Comparison of ENCODE assay signal across 15 mouse cellular contexts in the genomic region with DNA sequence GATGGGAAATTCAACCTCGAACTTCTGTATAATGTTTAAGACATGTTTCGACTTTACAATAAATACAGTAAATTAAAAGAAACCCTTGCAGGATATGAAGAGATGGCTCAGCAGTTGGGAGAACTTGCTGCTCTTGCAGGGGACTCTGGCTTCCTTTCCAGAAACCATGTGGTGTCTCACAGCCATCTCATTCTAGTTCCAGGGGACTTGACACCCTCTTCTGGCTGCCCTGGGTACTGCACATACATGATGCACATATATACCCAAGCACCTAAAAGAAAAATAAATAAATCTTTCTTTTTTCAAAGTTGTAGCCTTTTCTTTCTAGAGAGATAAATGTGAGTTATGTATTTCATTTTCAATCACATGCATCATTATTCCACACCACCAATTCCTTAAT.
DNase-seq lines count a peak whose midpoint lies in the region; ATAC-seq and TF ChIP-seq lines count a peak whose summit lies in the region.
"Had no signal": no experiment of that assay in that cellular context is flagged by ENCODE, and none has a peak within 500 bp of the region (broad histone marks: within the 10 kb centered on the region; RNA-seq: fewer than 3 reads in every experiment).

No protein-coding gene starts in this region.

- H3K27me3 ChIP-seq in hindbrain, embryonic 10.5 days (ENCODE audit: insufficient read depth, poor library complexity, severe bottlenecking), result no peaks in the 10 kb centered on the region
- H3K27me3 ChIP-seq in hindbrain, embryonic 14.5 days (ENCODE audit: control insufficient read depth, insufficient read depth, low read length), result no peaks in the 10 kb centered on the region
- no peaks in the 10 kb centered on the region for H3K27me3 ChIP-seq in liver, postnatal 0 days (ENCODE audit: insufficient read depth, low read length)
- no peaks in the 10 kb centered on the region for H3K27me3 ChIP-seq in liver, embryonic 11.5 days (replicated peaks; ENCODE audit: control insufficient read depth, insufficient read depth, low read length)
- H3K27me3 ChIP-seq in E14TG2a.4 (ENCODE audit: insufficient read depth, low read length), result no peaks in the 10 kb centered on the region
- H3K27me3 ChIP-seq: heart, embryonic 13.5 days; hindbrain, embryonic 12.5 days; megakaryocyte, embryonic 14.5 days; neural tube, embryonic 12.5 days had no signal

- H3K36me3 ChIP-seq in hindbrain, embryonic 10.5 days, result no peaks in the 10 kb centered on the region
- H3K36me3 ChIP-seq in hindbrain, embryonic 14.5 days (replicated peaks; ENCODE audit: control insufficient read depth, insufficient read depth), result no peaks in the 10 kb centered on the region
- H3K36me3 ChIP-seq in liver, postnatal 0 days (replicated peaks; ENCODE audit: insufficient read depth, low read length), result no peaks in the 10 kb centered on the region
- no peaks in the 10 kb centered on the region for H3K36me3 ChIP-seq in liver, embryonic 11.5 days (ENCODE audit: control insufficient read depth, insufficient read depth, low read length)
- no peaks in the 10 kb centered on the region for H3K36me3 ChIP-seq in E14TG2a.4 (ENCODE audit: insufficient read depth, low read length)
- H3K36me3 ChIP-seq: G1E; heart, embryonic 13.5 days; hindbrain, embryonic 12.5 days; neural tube, embryonic 12.5 days had no signal

- peak; percentile 12 for DNase-seq in hindbrain, embryonic 10.5 days (ENCODE audit: low spot score)
- DNase-seq in hindbrain, embryonic 14.5 days (ENCODE audit: low spot score), result no peak
- DNase-seq in liver, postnatal 0 days, result peak; percentile 14
- no peak for DNase-seq in liver, embryonic 11.5 days (ENCODE audit: low spot score)
- DNase-seq in R1 (ENCODE audit: low read depth, low spot score), result peak; percentile 57
- no peak for DNase-seq in urinary bladder, postnatal 25 days (ENCODE audit: low spot score)
- DNase-seq: gastrocnemius, adult 2 months; right cerebral cortex, adult 18-20 months; thymus, postnatal 36 days had no signal

- TF ChIP-seq CTCF in liver, postnatal 0 days (IDR thresholded peaks at IDR 0.05; ENCODE audit: low read depth), result peak; percentile 26
- TF ChIP-seq CTCF in E14TG2a.4 (conservative IDR thresholded peaks at IDR 0.05; ENCODE audit: low read length), result peak; percentile 49

- ATAC-seq in hindbrain, embryonic 14.5 days (ENCODE audit: low FRiP score), result no peak
- ATAC-seq in liver, postnatal 0 days, result no peak
- ATAC-seq in liver, embryonic 11.5 days (replicated peaks; ENCODE audit: low FRiP score), result no peak

- no peak for TF ChIP-seq EP300 in liver, postnatal 0 days (IDR thresholded peaks at IDR 0.05; ENCODE audit: low read depth)

- no peak overlapping the region for H3K27ac ChIP-seq in hindbrain, embryonic 10.5 days
- no peak overlapping the region for H3K27ac ChIP-seq in hindbrain, embryonic 14.5 days
- H3K27ac ChIP-seq in liver, postnatal 0 days (ENCODE audit: low read depth), result no peak overlapping the region
- H3K27ac ChIP-seq in liver, embryonic 11.5 days (ENCODE audit: low read depth, low read length), result no peak overlapping the region
- H3K27ac ChIP-seq: gastrocnemius, adult 2 months; heart, embryonic 13.5 days; hindbrain, embryonic 12.5 days; neural tube, embryonic 12.5 days had no signal

- no peak overlapping the region for H3K4me2 ChIP-seq in hindbrain, embryonic 14.5 days (replicated peaks)
- H3K4me2 ChIP-seq in liver, postnatal 0 days (ENCODE audit: low read depth, low read length), result no peak overlapping the region
- H3K4me2 ChIP-seq in liver, embryonic 11.5 days, result no peak overlapping the region
- H3K4me2 ChIP-seq: heart, embryonic 13.5 days; hindbrain, embryonic 12.5 days; neural tube, embryonic 12.5 days had no signal

- 0 out of 2 replicates have a peak, but pooled peaks cover 4% of the 10 kb centered on the region for H3K4me1 ChIP-seq in hindbrain, embryonic 10.5 days (replicated peaks)
- H3K4me1 ChIP-seq in hindbrain, embryonic 14.5 days (replicated peaks; ENCODE audit: control insufficient read depth, insufficient read depth, low read length), result no peaks in the 10 kb centered on the region
- no peaks in the 10 kb centered on the region for H3K4me1 ChIP-seq in liver, postnatal 0 days (ENCODE audit: insufficient read depth)
- no peaks in the 10 kb centered on the region for H3K4me1 ChIP-seq in liver, embryonic 11.5 days (replicated peaks; ENCODE audit: control insufficient read depth, insufficient read depth, low read length)
- no peaks in the 10 kb centered on the region for H3K4me1 ChIP-seq in E14TG2a.4 (replicated peaks; ENCODE audit: low read depth, low read length)
- H3K4me1 ChIP-seq: heart, embryonic 13.5 days; hindbrain, embryonic 12.5 days; megakaryocyte, embryonic 14.5 days; neural tube, embryonic 12.5 days had no signal

- WGBS in hindbrain, embryonic 10.5 days, result 92% methylated on average over 2 of the region's 2 CpGs
- 98% methylated on average over 2 of the region's 2 CpGs for WGBS in hindbrain, embryonic 14.5 days
- WGBS in liver, postnatal 0 days (ENCODE audit: insufficient replicate concordance), result 86% methylated on average over 2 of the region's 2 CpGs
- WGBS in liver, embryonic 11.5 days, result 86% methylated on average over 2 of the region's 2 CpGs

- H3K4me3 ChIP-seq in hindbrain, embryonic 10.5 days, result no peak overlapping the region
- H3K4me3 ChIP-seq in hindbrain, embryonic 14.5 days (replicated peaks; ENCODE audit: low read length), result no peak overlapping the region
- H3K4me3 ChIP-seq in liver, postnatal 0 days (ENCODE audit: low read depth, low read length), result no peak overlapping the region
- no peak overlapping the region for H3K4me3 ChIP-seq in liver, embryonic 11.5 days (ENCODE audit: low read depth, low read length)
- no peak overlapping the region for H3K4me3 ChIP-seq in E14TG2a.4 (replicated peaks; ENCODE audit: low read length)
- H3K4me3 ChIP-seq: gastrocnemius, adult 2 months; heart, embryonic 13.5 days; hindbrain, embryonic 12.5 days; megakaryocyte, embryonic 14.5 days; neural tube, embryonic 12.5 days had no signal

- H3K9ac ChIP-seq in hindbrain, embryonic 14.5 days, result no peak overlapping the region
- no peak overlapping the region for H3K9ac ChIP-seq in liver, postnatal 0 days (replicated peaks)
- no peak overlapping the region for H3K9ac ChIP-seq in liver, embryonic 11.5 days (ENCODE audit: low read depth, low read length)
- H3K9ac ChIP-seq: heart, embryonic 13.5 days; hindbrain, embryonic 12.5 days; neural tube, embryonic 12.5 days had no signal

- no peaks in the 10 kb centered on the region for H3K9me3 ChIP-seq in hindbrain, embryonic 10.5 days
- no peaks in the 10 kb centered on the region for H3K9me3 ChIP-seq in hindbrain, embryonic 14.5 days (ENCODE audit: control insufficient read depth, low read length)
- no peaks in the 10 kb centered on the region for H3K9me3 ChIP-seq in liver, postnatal 0 days (ENCODE audit: low read length)
- H3K9me3 ChIP-seq in liver, embryonic 11.5 days (ENCODE audit: control insufficient read depth, low read length), result no peaks in the 10 kb centered on the region
- no peaks in the 10 kb centered on the region for H3K9me3 ChIP-seq in E14TG2a.4 (ENCODE audit: low read length)
- H3K9me3 ChIP-seq: heart, embryonic 13.5 days; hindbrain, embryonic 12.5 days; megakaryocyte, embryonic 14.5 days; neural tube, embryonic 12.5 days had no signal

Comparison
In these comparisons a context has a peak if more than half of its experiments do, and no peak if none do; other contexts are left out.
1. DNase-seq: peak in hindbrain, embryonic 10.5 days (single experiment), liver, postnatal 0 days (single experiment) and R1 (single experiment); none in hindbrain, embryonic 14.5 days (single experiment), liver, embryonic 11.5 days (single experiment) and urinary bladder, postnatal 25 days (single experiment).